Mouse (Mus musculus) thymus, adult 18-20 months (tissue): Measurements from ENCODE around the gene Tmem35b.

Experiments
- DNase-seq, 2 experiments: peaks; one replicate each; pipeline ENCODE4 v3.0.0; 2022; ENCODE audit warnings: mixed read lengths in 2 of 2

Tmem35b gene

GRCm38 (mm10) chr4:127168914-127169345, 45.4 kb downstream of the Tmem35b start, which contains the start of gene Dlgap3:
Gene Dlgap3 (plus strand): TSS chr4:127169204.
- no peak for DNase-seq

GRCm38 (mm10) chr4:127169346-127170221, 46.1 kb downstream of the Tmem35b start:
- DNase-seq, result no peak

GRCm38 (mm10) chr4:127170866-127171265, 47.4 kb downstream of the Tmem35b start:
- no peak for DNase-seq

- DNase-seq, result no peak
Observed at GRCm38 (mm10) chr4:127171341-127171905, 47.9 kb downstream of the Tmem35b start.

GRCm38 (mm10) chr4:127172119-127172518, 48.6 kb downstream of the Tmem35b start:
- DNase-seq, result no peak

GRCm38 (mm10) chr4:127172614-127173013, 49.1 kb downstream of the Tmem35b start:
- no peak for DNase-seq

- no peak for DNase-seq
Observed at GRCm38 (mm10) chr4:127173461-127173860, 50.0 kb downstream of the Tmem35b start.

GRCm38 (mm10) chr4:127174075-127174899, 50.8 kb downstream of the Tmem35b start:
- DNase-seq, result no peak

GRCm38 (mm10) chr4:127174900-127175278, 51.4 kb downstream of the Tmem35b start:
- no peak for DNase-seq

GRCm38 (mm10) chr4:127177961-127178360, 54.5 kb downstream of the Tmem35b start:
- no peak for DNase-seq

- DNase-seq, result no peak
Observed at GRCm38 (mm10) chr4:127178671-127179070, 55.2 kb downstream of the Tmem35b start.
